Mouse (Mus musculus) embryonic facial prominence, embryonic 15.5 days (tissue): ENCODE results near the gene Emc1. TPM values are rescaled to one million over a fixed set of nuclear protein-coding genes. Genes with fewer than 3 reads are reported as not detected.

Experiments
- ATAC-seq: fragments of 200-750 bp; cut with Nextera tagmentation; 2 replicates; pipeline ENCODE4 v1.8.0; 2017; ENCODE audit warnings: low read depth, moderate TSS enrichment; ENCODE audit not compliant: insufficient number of reproducible peaks, low FRiP score, low TSS enrichment
- H3K27ac ChIP-seq: fragments of 300-500 bp; sonication (generic); replicated peaks from 2 replicates; pipeline ENCODE4 v1.5.1; 2015; ENCODE audit warnings: mild to moderate bottlenecking, inconsistent platforms
- H3K27me3 ChIP-seq: fragments of 300-500 bp; sonication (generic); 2 replicates; pipeline ENCODE4 v1.6.1; 2015; ENCODE audit warnings: inconsistent platforms
- H3K36me3 ChIP-seq: fragments of 300-500 bp; sonication (generic); 2 replicates; pipeline ENCODE4 v1.6.1; 2015; ENCODE audit warnings: mild to moderate bottlenecking, inconsistent platforms
- H3K4me1 ChIP-seq: fragments of 300-500 bp; sonication (generic); 2 replicates; pipeline ENCODE4 v1.6.1; 2015; ENCODE audit warnings: inconsistent platforms
- H3K4me2 ChIP-seq: fragments of 300-500 bp; sonication (generic); replicated peaks from 2 replicates; pipeline ENCODE4 v1.6.1; 2015; ENCODE audit warnings: mild to moderate bottlenecking, inconsistent platforms
- H3K4me3 ChIP-seq: fragments of 300-500 bp; sonication (generic); replicated peaks from 2 replicates; pipeline ENCODE4 v1.5.1; 2015; ENCODE audit warnings: mild to moderate bottlenecking, inconsistent platforms
- H3K9ac ChIP-seq: fragments of 300-500 bp; sonication (generic); 2 replicates; pipeline ENCODE4 v1.6.1; 2015; ENCODE audit warnings: inconsistent platforms
- H3K9me3 ChIP-seq: fragments of 300-500 bp; sonication (generic); replicated peaks from 2 replicates; pipeline ENCODE4 v1.6.1; 2016; ENCODE audit warnings: inconsistent platforms
- WGBS: fragments of 180-500 bp; shearing (Covaris S2); methylation state at CpG from one replicate; pipeline ENCODE4 v1.1.7; 2015; 5-methylcytosine and 5-hydroxymethylcytosine counted together
- polyA plus RNA-seq: library from polyadenylated mRNA; unstranded; fragments of >200 nt; fragmentation: Nextera tagmentation; extraction: Ambion mirVana; gene quantifications from 2 replicates; pipeline ENCODE4 v1.2.1, GENCODE M21; 2015

Emc1 gene
- polyA plus RNA-seq, 1 experiment from 2014 or later: 26.7 TPM

DNA sequence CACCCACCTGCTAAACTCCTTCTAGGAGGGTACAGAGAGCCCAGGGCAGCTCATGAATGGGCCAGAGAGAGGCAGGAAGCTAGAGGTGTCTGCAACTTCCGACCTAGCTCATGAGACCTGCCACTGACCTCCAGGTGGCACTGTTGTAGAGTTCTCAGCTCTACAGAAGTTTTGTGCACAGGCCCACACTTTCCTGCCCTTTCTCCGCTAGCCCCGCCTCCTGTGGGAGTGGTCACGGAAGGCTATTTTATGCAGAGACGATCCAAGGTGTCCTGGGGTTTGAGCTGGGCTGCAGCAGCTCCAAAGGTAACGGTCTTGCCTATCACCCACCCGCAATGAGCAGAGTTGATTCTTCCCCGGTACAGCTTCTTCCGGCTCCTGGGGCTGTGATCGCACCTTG is 21.8 kb upstream of the Emc1 start:
- Histone ChIP-seq H3K4me3 (peak overlapping the region; percentile 25; the same call in 1 of the 2 replicates), H3K4me2 (peak overlapping the region; percentile 40), H3K9ac (no peak overlapping the region), H3K9me3 (no peaks in the 10 kb centered on the region), H3K27ac (no peak overlapping the region), H3K36me3 (no peaks in the 10 kb centered on the region), H3K4me1 (no peaks in the 10 kb centered on the region), H3K27me3 (peaks cover 2% of the 10 kb centered on the region; the same call in 1 of the 2 replicates)
- 12% methylated on average over 10 of the region's 10 CpGs for WGBS
- peak; percentile 57 for ATAC-seq

DNA sequence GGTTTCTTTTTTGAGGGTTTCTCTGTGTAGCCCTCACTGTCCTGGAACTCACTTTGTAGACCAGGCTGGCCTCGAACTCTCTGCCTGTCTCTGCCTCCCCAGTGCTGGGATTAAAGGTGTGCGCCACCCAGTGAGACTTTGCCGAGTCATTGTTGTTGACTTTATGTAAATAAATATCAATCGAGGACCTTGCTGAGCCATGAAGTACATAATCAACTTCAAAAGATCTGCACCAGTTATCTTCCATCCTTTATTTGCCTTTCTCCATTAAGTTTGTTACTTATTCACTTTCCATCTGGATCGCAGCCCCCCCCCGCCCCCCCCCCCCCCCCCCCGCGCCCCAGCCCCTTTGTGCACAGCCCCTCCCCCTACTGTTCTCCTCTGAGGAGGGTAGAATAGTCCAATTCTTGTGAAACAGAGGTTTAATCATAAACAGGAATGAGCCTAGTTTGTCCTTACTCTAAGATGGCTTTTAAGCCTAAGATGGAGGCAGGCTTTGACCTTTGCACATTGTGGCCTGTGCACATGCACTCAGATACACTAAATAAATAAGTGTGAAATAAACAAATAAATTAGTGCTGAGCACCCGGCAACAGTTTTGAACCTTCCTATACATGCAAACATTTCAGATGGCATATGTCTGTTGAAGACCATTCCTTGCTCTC is 17.6 kb upstream of the Emc1 start:
- 72% methylated on average over 7 of the region's 9 CpGs for WGBS
- no peak for ATAC-seq
- no peak overlapping the region for H3K27ac ChIP-seq
- H3K27me3 ChIP-seq: peaks cover 8% of the 10 kb centered on the region; the same call in 1 of the 2 replicates
- no peaks in the 10 kb centered on the region for H3K9me3 ChIP-seq
- no peak overlapping the region for H3K4me3 ChIP-seq
- H3K4me2 ChIP-seq: no peak overlapping the region
- H3K4me1 ChIP-seq: peaks cover 4% of the 10 kb centered on the region; the same call in 1 of the 2 replicates
- no peak overlapping the region for H3K9ac ChIP-seq
- no peaks in the 10 kb centered on the region for H3K36me3 ChIP-seq

DNA sequence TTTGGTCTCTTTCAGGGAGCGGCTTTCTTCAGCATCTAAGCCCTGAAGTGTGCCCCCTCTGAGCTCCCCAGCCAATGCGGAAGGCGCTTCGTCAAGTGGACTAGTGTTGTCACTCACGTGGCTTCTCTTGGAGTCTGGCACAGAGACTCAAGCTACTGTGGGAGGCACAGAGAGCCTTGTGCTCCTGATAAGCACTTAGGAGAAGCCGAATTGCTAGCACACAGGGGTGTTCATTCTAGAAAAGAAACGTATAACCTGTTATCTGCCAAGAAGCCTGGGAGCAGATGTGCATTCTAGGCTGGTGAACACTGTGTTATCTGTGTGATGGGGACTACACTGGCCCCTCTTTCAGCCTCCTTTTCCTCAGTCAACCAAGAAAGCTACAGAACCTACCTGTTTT is 16.9 kb upstream of the Emc1 start:
- peaks cover 4% of the 10 kb centered on the region; the same call in 1 of the 2 replicates for H3K4me1 ChIP-seq
- H3K27me3 ChIP-seq: peaks cover 8% of the 10 kb centered on the region; the same call in 1 of the 2 replicates
- H3K27ac ChIP-seq: no peak overlapping the region
- no peak for ATAC-seq
- no peak overlapping the region for H3K4me3 ChIP-seq
- 64% methylated on average over 7 of the region's 7 CpGs for WGBS
- no peaks in the 10 kb centered on the region for H3K36me3 ChIP-seq
- H3K4me2 ChIP-seq: no peak overlapping the region
- no peak overlapping the region for H3K9ac ChIP-seq
- no peaks in the 10 kb centered on the region for H3K9me3 ChIP-seq

DNA sequence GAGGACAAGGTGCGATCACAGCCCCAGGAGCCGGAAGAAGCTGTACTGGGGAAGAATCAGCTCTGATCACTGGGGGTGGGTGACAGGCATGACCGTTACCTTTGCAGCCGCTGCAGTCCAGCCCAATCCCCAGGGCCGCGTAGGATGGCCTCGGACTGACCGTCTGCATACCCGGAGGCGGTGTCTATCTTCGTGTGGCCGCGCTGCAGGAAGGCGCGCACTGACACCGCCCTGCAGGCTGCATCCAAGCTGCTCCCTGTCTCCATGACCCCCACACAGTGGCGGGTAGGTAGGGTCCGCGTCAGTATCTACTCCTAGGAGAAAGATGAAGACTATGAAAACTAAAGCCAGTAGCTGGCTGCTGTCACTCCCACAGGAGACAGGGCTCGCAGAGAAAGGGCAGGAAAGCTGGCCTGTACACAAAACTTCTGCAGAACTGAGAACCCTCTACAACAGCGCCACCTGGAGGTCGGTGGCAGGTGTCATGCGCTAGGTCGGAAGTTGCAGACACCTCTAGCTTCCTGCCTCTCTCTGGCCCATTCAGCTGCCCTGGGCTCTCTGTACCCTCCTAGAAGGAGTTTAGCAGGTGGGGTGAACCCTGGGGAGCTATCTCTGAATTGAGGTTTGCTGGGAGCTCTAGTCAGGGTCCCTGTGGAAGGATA is 15.4 kb upstream of the Emc1 start:
- WGBS: 19% methylated on average over 24 of the region's 24 CpGs

DNA sequence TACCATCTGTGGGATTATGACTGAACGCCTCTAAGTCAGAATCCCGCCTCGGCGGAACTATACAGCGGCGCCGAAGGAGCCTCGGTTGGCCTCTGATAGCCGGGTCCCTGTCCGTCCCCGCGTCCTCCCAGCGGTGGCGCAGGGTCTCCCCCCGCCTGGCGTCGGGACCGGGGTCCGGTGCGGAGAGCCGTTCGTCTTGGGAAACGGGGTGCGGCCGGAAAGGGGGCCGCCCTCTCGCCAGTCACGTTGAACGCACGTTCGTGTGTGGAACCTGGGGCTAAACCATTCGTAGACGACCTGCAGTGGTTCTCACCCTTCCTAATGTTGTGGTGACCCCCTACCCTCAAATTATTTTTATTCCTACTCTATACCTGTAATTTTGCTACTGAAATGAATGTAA is 14.2 kb upstream of the Emc1 start:
- no peak overlapping the region for H3K4me3 ChIP-seq
- no peaks in the 10 kb centered on the region for H3K9me3 ChIP-seq
- H3K27me3 ChIP-seq: peaks cover 8% of the 10 kb centered on the region; the same call in 1 of the 2 replicates
- WGBS: 59% methylated on average over 33 of the region's 33 CpGs
- no peaks in the 10 kb centered on the region for H3K36me3 ChIP-seq
- no peak for ATAC-seq
- H3K27ac ChIP-seq: no peak overlapping the region
- no peak overlapping the region for H3K4me2 ChIP-seq
- H3K4me1 ChIP-seq: peaks cover 4% of the 10 kb centered on the region; the same call in 1 of the 2 replicates
- H3K9ac ChIP-seq: no peak overlapping the region

More for the DNA sequence above, 15.4 kb upstream of the Emc1 start:
- Histone ChIP-seq H3K27ac (no peak overlapping the region), H3K4me1 (peaks cover 4% of the 10 kb centered on the region; the same call in 1 of the 2 replicates), H3K9ac (no peak overlapping the region), H3K27me3 (peaks cover 8% of the 10 kb centered on the region; the same call in 1 of the 2 replicates), H3K4me2 (peak overlapping the region; percentile 41), H3K4me3 (peak overlapping the region; percentile 21), H3K36me3 (no peaks in the 10 kb centered on the region), H3K9me3 (no peaks in the 10 kb centered on the region)
- ATAC-seq: no peak; the same call in 1 of the 2 replicates

DNA sequence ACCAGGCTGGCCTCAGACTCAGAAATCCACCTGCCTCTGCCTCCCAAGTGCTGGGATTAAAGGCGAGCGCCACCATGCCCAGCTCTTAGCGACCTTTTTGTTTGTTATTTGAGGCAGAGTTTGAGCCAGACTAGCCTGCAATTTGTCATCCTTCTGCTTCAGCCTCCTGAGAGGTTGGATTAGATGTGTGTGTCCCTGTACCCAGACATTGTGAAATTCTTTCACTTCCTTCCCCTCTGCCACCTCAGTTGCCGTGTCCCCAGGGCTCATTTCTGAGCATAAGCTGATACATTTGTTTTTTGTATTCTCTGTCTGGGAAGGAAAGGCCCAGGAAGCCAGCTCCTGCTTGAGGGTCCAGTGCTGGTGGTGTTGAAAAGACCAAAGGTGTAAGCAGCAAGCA is 11.6 kb upstream of the Emc1 start:
- Histone ChIP-seq H3K9me3 (no peaks in the 10 kb centered on the region), H3K27me3 (peaks cover 5% of the 10 kb centered on the region; the same call in 1 of the 2 replicates), H3K36me3 (peaks cover 7% of the 10 kb centered on the region; the same call in 1 of the 2 replicates), H3K9ac (no peak overlapping the region), H3K4me3 (no peak overlapping the region), H3K4me2 (no peak overlapping the region), H3K4me1 (peaks cover 4% of the 10 kb centered on the region; the same call in 1 of the 2 replicates), H3K27ac (no peak overlapping the region)
- ATAC-seq: no peak
- whole genome bisulfite sequencing: 70% methylated on average over 4 of the region's 4 CpGs

DNA sequence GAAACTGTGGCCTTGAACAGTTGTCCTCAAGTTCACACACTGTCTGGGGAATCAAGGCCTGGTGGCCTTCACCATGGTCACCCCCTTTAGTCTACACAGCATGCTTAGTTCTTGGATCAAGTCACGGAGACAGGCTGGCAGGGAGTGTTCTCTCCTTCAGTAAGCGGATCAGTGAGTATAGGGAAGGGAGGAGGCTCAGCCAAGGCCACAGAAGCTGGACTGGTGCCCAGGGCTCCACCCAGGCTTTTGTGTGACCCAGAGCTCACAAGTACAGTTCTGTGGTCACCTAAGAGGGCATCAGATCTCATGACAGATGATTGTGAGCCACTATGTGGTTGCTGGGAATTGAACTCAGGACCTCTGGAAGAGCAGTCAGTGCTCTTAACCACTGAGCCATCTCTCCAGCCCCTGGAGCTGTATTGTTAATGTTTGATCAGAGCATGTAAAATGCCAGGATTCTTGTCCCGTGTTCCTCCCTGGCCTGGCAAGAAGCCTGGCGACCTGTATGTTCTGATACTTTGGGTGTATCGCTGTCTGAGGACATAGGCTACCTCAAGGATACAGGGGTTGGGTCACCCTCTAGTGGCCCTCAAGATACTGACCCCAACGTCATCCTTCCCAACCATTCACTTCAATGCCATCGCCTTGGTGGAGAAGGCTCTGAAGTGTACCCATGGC is 10.7 kb upstream of the Emc1 start:
- WGBS: 77% methylated on average over 7 of the region's 7 CpGs
- Histone ChIP-seq H3K9ac (no peak overlapping the region), H3K4me3 (no peak overlapping the region), H3K27ac (no peak overlapping the region), H3K9me3 (no peaks in the 10 kb centered on the region), H3K36me3 (peaks cover 15% of the 10 kb centered on the region), H3K27me3 (peaks cover 5% of the 10 kb centered on the region; the same call in 1 of the 2 replicates), H3K4me2 (no peak overlapping the region), H3K4me1 (peaks cover 3% of the 10 kb centered on the region; the same call in 1 of the 2 replicates)
- ATAC-seq: no peak

DNA sequence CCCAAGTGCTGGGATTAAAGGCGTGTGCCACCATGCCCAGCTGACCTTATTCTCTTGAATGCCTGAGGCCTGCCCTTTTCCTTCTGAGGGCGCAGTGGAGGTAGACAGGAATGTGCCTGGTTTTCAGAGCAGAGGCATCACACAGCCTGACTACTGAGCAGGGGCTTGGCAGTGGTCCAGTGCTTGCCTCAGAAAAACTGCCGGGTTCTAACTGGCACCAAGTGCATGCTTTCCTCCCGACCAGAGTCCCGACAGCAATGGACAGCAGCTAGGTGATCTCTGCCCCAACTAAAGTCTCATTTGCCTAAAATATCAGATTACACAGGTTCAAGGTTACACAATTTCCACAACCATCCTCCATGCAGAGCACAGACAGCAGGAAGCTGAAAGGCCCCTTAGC is 8.7 kb upstream of the Emc1 start:
- Histone ChIP-seq H3K9me3 (no peaks in the 10 kb centered on the region), H3K4me2 (no peak overlapping the region), H3K27ac (no peak overlapping the region), H3K27me3 (no peaks in the 10 kb centered on the region), H3K9ac (no peak overlapping the region), H3K4me3 (no peak overlapping the region), H3K4me1 (no peaks in the 10 kb centered on the region), H3K36me3 (peaks cover 34% of the 10 kb centered on the region)
- no peak for ATAC-seq
- WGBS: 43% methylated on average over 5 of the region's 5 CpGs

DNA sequence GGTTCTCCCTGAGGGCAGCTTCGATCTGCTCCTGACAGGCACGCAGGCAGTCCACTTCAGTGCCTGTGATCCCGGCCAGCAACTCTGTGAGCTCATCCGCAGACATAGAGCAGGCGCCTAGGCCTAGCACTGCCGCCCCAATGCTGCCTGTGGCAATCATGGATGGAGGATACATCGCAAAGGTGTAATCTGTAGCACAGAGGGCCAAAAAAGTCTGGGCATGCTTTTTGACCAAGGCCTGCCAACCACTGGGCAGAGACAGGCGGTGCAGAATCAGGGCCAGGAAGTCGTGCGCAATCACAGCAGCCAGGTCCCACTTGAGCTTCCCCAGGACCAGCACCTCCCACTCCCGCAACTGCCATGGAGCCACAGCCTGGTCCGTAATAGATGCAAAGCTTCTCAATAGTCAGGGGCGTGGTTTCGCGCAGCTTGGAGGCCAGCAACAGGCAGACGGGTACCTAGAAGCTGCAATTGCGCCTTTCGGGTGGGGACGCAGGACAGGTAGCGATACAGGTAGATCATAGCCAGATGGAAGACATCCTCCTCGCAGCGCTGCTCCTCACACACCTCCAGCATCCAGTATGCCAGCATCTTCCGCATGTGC is 6.9 kb upstream of the Emc1 start:
- Histone ChIP-seq H3K36me3 (peaks cover 47% of the 10 kb centered on the region), H3K9ac (no peak overlapping the region), H3K9me3 (no peaks in the 10 kb centered on the region), H3K4me2 (no peak overlapping the region), H3K4me1 (no peaks in the 10 kb centered on the region), H3K4me3 (no peak overlapping the region), H3K27ac (no peak overlapping the region), H3K27me3 (no peaks in the 10 kb centered on the region)
- 74% methylated on average over 23 of the region's 23 CpGs for WGBS
- ATAC-seq: no peak

DNA sequence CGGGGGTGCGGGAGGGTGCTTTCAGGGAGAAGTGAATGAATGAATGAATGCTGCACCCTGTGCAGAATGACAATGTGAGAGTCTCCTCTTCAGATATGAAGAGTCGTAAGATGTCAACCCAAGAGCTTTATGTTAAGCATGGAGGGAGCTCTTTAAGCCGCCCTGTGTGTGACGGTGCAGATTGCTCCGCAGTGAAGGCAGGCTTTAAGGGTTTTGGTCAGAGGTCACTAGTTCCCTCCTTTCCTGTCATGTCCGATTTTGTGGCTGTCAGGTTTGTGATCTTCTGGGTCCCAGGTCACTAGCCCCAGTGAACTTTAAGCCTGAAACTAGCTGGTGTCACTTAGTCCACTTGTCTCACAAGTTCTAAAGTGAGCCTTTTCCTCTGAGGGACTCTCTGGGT is 445 bp downstream of the Emc1 start:
- no peak for ATAC-seq
- Histone ChIP-seq H3K9ac (peak overlapping the region; percentile 94), H3K27ac (peak overlapping the region; percentile 94), H3K4me3 (peak overlapping the region; percentile 90), H3K4me1 (peaks cover 18% of the 10 kb centered on the region), H3K9me3 (no peaks in the 10 kb centered on the region), H3K27me3 (no peaks in the 10 kb centered on the region), H3K4me2 (peak overlapping the region; percentile 86), H3K36me3 (peaks cover 49% of the 10 kb centered on the region)
- under 1% methylated on average over 7 of the region's 7 CpGs for WGBS

DNA sequence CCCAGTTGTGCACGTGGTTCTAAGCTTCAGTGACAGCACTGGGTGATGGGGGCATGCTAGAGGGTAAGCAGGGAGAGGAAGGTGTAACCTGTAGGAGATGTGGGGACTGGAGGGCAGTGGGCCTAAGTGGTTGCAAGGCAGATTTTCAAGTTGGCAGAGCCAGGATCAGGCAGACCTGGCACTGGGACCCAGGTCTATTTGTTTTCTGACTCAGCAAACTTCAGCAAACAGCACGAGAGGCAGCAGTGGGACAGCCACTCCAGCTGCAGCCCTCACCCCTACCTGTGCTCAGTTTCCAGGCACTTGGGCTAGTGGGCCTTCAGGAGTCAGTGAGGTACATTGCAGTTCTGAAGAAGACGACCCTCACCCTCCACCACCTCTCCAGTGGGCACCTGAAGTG is 4.8 kb downstream of the Emc1 start:
- WGBS: 95% methylated on average over 3 of the region's 3 CpGs
- Histone ChIP-seq H3K36me3 (peaks cover 70% of the 10 kb centered on the region), H3K4me3 (no peak overlapping the region), H3K27ac (no peak overlapping the region), H3K9me3 (no peaks in the 10 kb centered on the region), H3K9ac (no peak overlapping the region), H3K4me2 (no peak overlapping the region), H3K27me3 (no peaks in the 10 kb centered on the region), H3K4me1 (peaks cover 7% of the 10 kb centered on the region)
- no peak for ATAC-seq
